Mouse (Mus musculus): ENCODE data around the gene Ing1. TPM values are rescaled to one million over a fixed set of nuclear protein-coding genes. Genes with fewer than 3 reads are reported as not detected.
"Not testable (repeated sequence)": the region's sequence is repeated elsewhere in the genome, so short reads cannot be mapped to it uniquely, and the experiment has no call there.

Ing1 gene
- polyA plus RNA-seq, 1 experiment from 2014 or later: 42.5 TPM

GRCm38 (mm10) chr8:11559511-11559910 is 4.1 kb downstream of the Ing1 start:
- Histone ChIP-seq H3K27me3 (replicated peaks; ENCODE audit: insufficient read depth, low read length) (no peaks in the 10 kb centered on the region), H3K9me3 (ENCODE audit: low read length) (no peaks in the 10 kb centered on the region), H3K4me3 (ENCODE audit: low read depth, low read length) (no peak overlapping the region), H3K9ac (replicated peaks; ENCODE audit: low read depth) (no peak overlapping the region), H3K27ac (ENCODE audit: low read length) (no peak overlapping the region), H3K4me1 (ENCODE audit: insufficient read depth, low read depth, low read length) (0 out of 2 replicates have a peak, but pooled peaks cover 7% of the 10 kb centered on the region), H3K36me3 (ENCODE audit: insufficient read depth, low read length) (peaks cover 6% of the 10 kb centered on the region; the same call in 1 of the 2 replicates), H3K4me2 (replicated peaks; ENCODE audit: low read depth, low read length) (0 out of 2 replicates have a peak overlapping the region, but pooled peaks have one; percentile 63)
- no peak for ATAC-seq
- DNase-seq (ENCODE audit: low spot score): no peak
- TF ChIP-seq EP300 (IDR thresholded peaks at IDR 0.05) (no peak), CTCF (IDR thresholded peaks at IDR 0.05) (no peak)
- WGBS: 35% methylated on average over 3 of the region's 3 CpGs

DNA sequence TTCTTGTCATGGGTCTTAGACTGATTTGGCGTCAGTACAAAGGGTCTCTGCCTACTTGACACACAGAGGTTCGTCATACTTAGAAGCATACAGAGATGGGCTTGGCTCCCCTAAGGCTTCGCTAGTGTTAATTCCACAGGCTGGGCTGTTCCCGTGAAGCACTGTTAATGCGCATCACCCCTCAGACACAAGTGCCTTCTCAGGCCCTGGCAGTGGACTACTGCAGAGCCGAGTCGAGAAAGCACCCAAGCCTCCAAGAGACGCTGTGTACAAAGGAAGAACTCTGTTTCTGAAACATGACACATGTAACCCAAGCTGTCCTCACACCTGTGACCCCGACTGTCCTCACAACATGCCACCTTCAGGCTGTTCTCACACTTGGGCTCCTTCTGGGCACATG is 4.8 kb downstream of the Ing1 start:
- ATAC-seq (no peak), DNase-seq (ENCODE audit: low spot score) (no peak)
- no peak overlapping the region for H3K4me3 ChIP-seq (ENCODE audit: low read depth, low read length)
- H3K27me3 ChIP-seq (replicated peaks; ENCODE audit: insufficient read depth, low read length): no peaks in the 10 kb centered on the region
- peaks cover 7% of the 10 kb centered on the region; the same call in 1 of the 2 replicates for H3K36me3 ChIP-seq (ENCODE audit: insufficient read depth, low read length)
- H3K27ac ChIP-seq (ENCODE audit: low read length): no peak overlapping the region
- 0 out of 2 replicates have a peak, but pooled peaks cover 7% of the 10 kb centered on the region for H3K4me1 ChIP-seq (ENCODE audit: insufficient read depth, low read depth, low read length)
- WGBS: 76% methylated on average over 9 of the region's 9 CpGs
- H3K9me3 ChIP-seq (ENCODE audit: low read length): no peaks in the 10 kb centered on the region
- H3K4me2 ChIP-seq (replicated peaks; ENCODE audit: low read depth, low read length): no peak overlapping the region
- H3K9ac ChIP-seq (replicated peaks; ENCODE audit: low read depth): no peak overlapping the region
- TF ChIP-seq EP300 (IDR thresholded peaks at IDR 0.05) (no peak), CTCF (IDR thresholded peaks at IDR 0.05) (no peak)

DNA sequence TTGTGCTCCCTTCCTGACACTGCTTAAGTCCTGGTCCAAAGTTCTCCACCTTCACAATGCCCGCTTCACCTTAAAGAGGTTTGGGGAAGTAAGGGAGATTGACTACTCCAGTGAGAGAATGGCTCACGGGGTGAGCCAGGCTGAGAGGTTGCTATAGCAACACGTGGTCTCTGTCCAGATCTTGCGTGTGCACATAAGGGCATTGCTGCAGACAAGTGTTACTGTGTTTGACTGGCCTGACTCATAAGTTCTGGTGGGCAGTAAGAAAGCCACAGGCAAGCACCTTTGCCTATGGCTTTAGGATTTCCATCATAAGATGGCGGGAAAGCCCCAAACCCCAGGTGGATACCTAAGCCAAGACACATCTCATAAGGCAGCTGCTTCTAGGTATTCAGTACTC is 8.9 kb downstream of the Ing1 start:
- TF ChIP-seq EP300 (IDR thresholded peaks at IDR 0.05) (no peak), CTCF (IDR thresholded peaks at IDR 0.05) (no peak)
- Histone ChIP-seq H3K4me3 (ENCODE audit: low read depth, low read length) (no peak overlapping the region), H3K4me1 (ENCODE audit: insufficient read depth, low read depth, low read length) (0 out of 2 replicates have a peak, but pooled peaks cover 4% of the 10 kb centered on the region), H3K9me3 (ENCODE audit: low read length) (no peaks in the 10 kb centered on the region), H3K27ac (ENCODE audit: low read length) (no peak overlapping the region), H3K9ac (replicated peaks; ENCODE audit: low read depth) (no peak overlapping the region), H3K27me3 (replicated peaks; ENCODE audit: insufficient read depth, low read length) (no peaks in the 10 kb centered on the region), H3K4me2 (replicated peaks; ENCODE audit: low read depth, low read length) (no peak overlapping the region), H3K36me3 (ENCODE audit: insufficient read depth, low read length) (peaks cover 10% of the 10 kb centered on the region; the same call in 1 of the 2 replicates)
- 73% methylated on average over 5 of the region's 5 CpGs for WGBS
- DNase-seq (ENCODE audit: low spot score) (peak; percentile 29), ATAC-seq (0 out of 2 replicates have a peak, but pooled peaks have one; percentile 30)

DNA sequence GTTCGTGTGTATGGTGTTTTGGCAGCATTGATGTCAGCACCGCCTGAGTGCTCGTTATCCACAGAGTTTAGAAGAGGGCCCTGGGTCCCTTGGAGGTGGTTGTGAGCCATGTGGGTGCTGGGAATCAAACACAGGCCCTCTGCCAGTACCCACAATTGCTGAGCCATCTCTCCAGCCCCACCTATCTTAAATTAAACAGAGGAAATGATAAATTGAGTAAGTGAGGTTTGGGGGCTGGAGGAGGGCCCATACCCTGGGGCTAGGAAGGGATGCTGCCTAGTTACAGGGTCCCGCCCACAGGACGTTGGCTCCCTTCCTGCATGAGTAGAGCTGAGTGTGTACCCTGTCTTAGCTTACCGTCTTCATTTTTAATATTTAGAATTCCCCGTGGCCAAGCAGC is 9.3 kb downstream of the Ing1 start:
- H3K36me3 ChIP-seq (ENCODE audit: insufficient read depth, low read length): peaks cover 10% of the 10 kb centered on the region; the same call in 1 of the 2 replicates
- TF ChIP-seq EP300 (IDR thresholded peaks at IDR 0.05): no peak
- TF ChIP-seq CTCF (IDR thresholded peaks at IDR 0.05): no peak

DNA sequence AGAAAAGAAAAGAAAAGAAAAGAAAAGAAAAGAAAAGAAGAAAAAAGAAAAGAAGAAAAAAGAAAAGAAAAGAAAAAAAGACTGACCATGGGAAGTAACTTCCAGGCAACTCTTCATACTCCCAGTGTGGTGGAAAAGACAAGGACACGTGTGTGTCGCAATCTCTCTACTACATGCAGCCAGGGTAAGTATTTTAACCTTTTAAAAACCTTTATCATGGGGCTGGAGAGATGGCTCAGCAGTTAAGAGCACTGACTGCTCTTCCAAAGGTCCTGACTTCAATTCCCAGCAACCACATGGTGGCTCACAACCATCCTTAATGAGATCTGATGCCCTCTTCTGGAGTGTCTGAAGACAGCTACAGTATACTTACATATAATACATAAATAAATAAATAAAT is 12.8 kb downstream of the Ing1 start:
- not testable (repeated sequence) for DNase-seq (ENCODE audit: low spot score); H3K4me3 ChIP-seq (ENCODE audit: low read depth, low read length); H3K4me1 ChIP-seq (ENCODE audit: insufficient read depth, low read depth, low read length); H3K4me2 ChIP-seq (replicated peaks; ENCODE audit: low read depth, low read length); H3K27ac ChIP-seq (ENCODE audit: low read length); H3K27me3 ChIP-seq (replicated peaks; ENCODE audit: insufficient read depth, low read length); H3K9me3 ChIP-seq (ENCODE audit: low read length); H3K9ac ChIP-seq (replicated peaks; ENCODE audit: low read depth); ATAC-seq; H3K36me3 ChIP-seq (ENCODE audit: insufficient read depth, low read length)
- WGBS: 72% methylated on average over 2 of the region's 2 CpGs

More for the DNA sequence above, 9.3 kb downstream of the Ing1 start:
- WGBS: 77% methylated on average over 7 of the region's 7 CpGs
- Histone ChIP-seq H3K4me1 (ENCODE audit: insufficient read depth, low read depth, low read length) (0 out of 2 replicates have a peak, but pooled peaks cover 3% of the 10 kb centered on the region), H3K27ac (ENCODE audit: low read length) (no peak overlapping the region), H3K4me2 (replicated peaks; ENCODE audit: low read depth, low read length) (no peak overlapping the region), H3K27me3 (replicated peaks; ENCODE audit: insufficient read depth, low read length) (no peaks in the 10 kb centered on the region), H3K4me3 (ENCODE audit: low read depth, low read length) (no peak overlapping the region), H3K9me3 (ENCODE audit: low read length) (no peaks in the 10 kb centered on the region), H3K9ac (replicated peaks; ENCODE audit: low read depth) (no peak overlapping the region)
- ATAC-seq (no peak), DNase-seq (ENCODE audit: low spot score) (no peak)

DNA sequence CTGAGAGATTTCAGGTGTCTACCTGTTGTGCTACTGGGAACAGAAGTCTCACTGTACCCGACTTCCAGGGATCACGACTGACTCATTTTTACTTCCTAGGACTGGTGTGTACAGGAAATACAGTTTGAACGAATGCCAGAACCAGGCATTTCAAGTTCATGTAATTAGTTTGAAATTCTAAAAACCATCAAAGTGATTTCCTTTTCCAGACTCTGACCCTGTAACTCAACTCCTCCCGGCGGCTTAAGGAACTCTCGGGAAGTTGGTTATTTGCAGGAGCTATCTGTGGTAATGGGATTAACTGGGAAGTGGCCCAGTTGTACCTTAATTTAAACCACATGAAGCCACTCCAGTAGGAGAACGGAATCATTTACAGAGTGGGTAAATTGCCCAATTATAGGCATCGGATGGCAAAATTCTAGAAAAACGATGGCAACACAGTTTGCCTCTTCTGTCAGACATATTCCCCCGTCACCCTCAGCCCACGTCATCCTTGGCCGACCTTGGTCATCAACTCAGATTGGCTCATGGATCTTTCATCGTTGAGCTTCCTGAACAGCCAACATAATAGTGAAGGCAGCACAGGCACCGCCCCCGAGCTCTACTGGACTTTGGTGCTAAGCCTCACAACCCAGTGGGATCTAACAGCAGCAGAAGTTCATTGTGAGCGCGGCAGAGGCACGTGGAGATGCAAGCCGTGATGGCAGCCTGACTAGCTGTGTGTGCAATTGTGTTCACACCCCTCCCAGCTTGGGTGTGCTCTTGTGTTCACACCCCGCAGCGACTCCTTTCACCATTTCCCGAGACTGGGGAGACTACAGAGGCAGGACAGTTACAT is 14.1 kb downstream of the Ing1 start:
- WGBS: 78% methylated on average over 22 of the region's 22 CpGs
- Histone ChIP-seq H3K4me2 (replicated peaks; ENCODE audit: low read depth, low read length) (no peak overlapping the region), H3K36me3 (ENCODE audit: insufficient read depth, low read length) (peaks cover 4% of the 10 kb centered on the region; the same call in 1 of the 2 replicates), H3K4me1 (ENCODE audit: insufficient read depth, low read depth, low read length) (no peaks in the 10 kb centered on the region; the same call in 1 of the 2 replicates), H3K4me3 (ENCODE audit: low read depth, low read length) (no peak overlapping the region), H3K27me3 (replicated peaks; ENCODE audit: insufficient read depth, low read length) (no peaks in the 10 kb centered on the region), H3K9me3 (ENCODE audit: low read length) (no peaks in the 10 kb centered on the region), H3K9ac (replicated peaks; ENCODE audit: low read depth) (no peak overlapping the region), H3K27ac (ENCODE audit: low read length) (no peak overlapping the region)
- TF ChIP-seq CTCF (IDR thresholded peaks at IDR 0.05) (no peak), EP300 (IDR thresholded peaks at IDR 0.05) (no peak)
- ATAC-seq (no peak), DNase-seq (ENCODE audit: low spot score) (no peak)

All from lung, postnatal 0 days (tissue).